Mouse (Mus musculus): ENCODE measurements at regions not wholly inside any gene's neighbourhood (a gene's known extent, or its start where the extent isn't known, plus 50 kb on each side); places are given as distances from the start of the nearest gene placed in this dataset.
A peak's percentile ranks its signal among the peaks of the same experiment; 100 is the strongest.
"Not testable (repeated sequence)": the region's sequence is repeated elsewhere in the genome, so short reads cannot be mapped to it uniquely, and the experiment has no call there.

DNA sequence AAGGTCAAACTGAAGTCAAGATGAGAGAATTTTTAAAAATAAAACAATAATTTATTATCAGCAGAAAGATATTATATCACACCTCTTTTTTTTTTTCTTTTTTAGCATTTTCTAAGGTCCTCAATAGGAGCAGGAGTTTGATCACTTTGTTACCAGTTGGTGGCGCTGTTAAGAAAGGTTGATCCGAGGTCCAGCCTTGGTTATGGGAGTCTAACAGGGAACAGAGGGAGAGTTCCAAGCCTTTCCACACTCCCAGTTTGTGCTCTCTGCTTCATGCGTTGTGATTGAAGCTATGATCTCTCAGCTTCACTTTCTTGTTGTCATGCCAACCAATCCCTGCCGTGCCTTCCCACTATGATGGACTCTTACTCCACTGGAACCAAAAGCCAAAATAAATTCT, 83.8 kb downstream of the Fam174a start:
- Histone ChIP-seq H3K4me1 (ENCODE audit: control insufficient read depth, insufficient read depth, low read length) (no peaks in the 10 kb centered on the region), H3K36me3 (ENCODE audit: control insufficient read depth, insufficient read depth, low read length) (no peaks in the 10 kb centered on the region), H3K27me3 (replicated peaks; ENCODE audit: control insufficient read depth, insufficient read depth, low read length) (no peaks in the 10 kb centered on the region), H3K9ac (ENCODE audit: low read depth, low read length) (no peak overlapping the region), H3K27ac (replicated peaks; ENCODE audit: low read depth, low read length) (no peak overlapping the region), H3K9me3 (ENCODE audit: control insufficient read depth, low read length) (no peaks in the 10 kb centered on the region), H3K4me2 (ENCODE audit: low read depth, low read length) (no peak overlapping the region), H3K4me3 (ENCODE audit: low read depth, low read length) (no peak overlapping the region)
- ATAC-seq (ENCODE audit: low read depth): no peak
- WGBS: 48% methylated on average over 4 of the region's 4 CpGs
- no peak for DNase-seq (ENCODE audit: low spot score)

DNA sequence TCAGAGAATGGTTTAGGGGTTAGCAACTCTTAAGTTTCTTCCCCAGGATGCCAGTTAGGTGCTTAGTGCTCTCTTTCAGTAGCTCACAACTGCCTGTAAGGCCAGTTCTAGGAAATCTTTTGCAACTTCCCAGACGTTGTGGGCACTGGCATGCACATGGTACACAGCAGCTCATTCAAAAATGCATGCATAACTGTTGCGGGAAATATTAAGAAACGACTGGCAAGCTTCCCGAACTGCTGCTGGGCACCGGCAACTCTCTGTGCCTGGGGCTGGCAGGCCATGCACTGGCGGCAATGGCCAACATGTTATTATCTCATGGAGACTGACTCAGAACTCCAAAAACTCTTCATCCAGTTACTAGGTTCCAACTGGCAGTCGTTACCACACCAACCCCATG, 86.3 kb downstream of the Fam174a start:
- Histone ChIP-seq H3K4me1 (ENCODE audit: control insufficient read depth, insufficient read depth, low read length) (no peaks in the 10 kb centered on the region), H3K9me3 (ENCODE audit: control insufficient read depth, low read length) (no peaks in the 10 kb centered on the region), H3K27me3 (replicated peaks; ENCODE audit: control insufficient read depth, insufficient read depth, low read length) (no peaks in the 10 kb centered on the region), H3K36me3 (ENCODE audit: control insufficient read depth, insufficient read depth, low read length) (no peaks in the 10 kb centered on the region), H3K4me2 (ENCODE audit: low read depth, low read length) (no peak overlapping the region), H3K9ac (ENCODE audit: low read depth, low read length) (no peak overlapping the region), H3K27ac (replicated peaks; ENCODE audit: low read depth, low read length) (no peak overlapping the region), H3K4me3 (ENCODE audit: low read depth, low read length) (no peak overlapping the region)
- DNase-seq (ENCODE audit: low spot score) (no peak), ATAC-seq (ENCODE audit: low read depth) (no peak)
- WGBS: 80% methylated on average over 7 of the region's 7 CpGs

DNA sequence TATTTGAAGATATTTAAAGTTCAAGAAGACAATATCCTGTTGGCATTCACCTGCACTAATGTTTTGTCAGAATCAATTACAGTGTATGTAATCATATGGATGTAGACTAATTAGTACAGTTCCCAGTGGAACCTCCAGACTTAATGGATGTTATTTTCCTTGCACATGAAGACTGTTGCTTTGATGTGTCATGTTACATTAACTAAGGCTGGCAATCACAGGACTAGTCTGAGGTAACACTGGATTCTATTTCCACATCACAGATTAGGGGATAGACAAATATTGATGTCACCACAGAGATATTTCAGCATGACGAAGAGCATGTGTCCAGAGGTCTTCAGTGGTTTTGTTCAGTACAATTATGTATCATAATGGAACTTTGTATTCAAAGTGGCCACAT, 108.8 kb downstream of the Fam174a start:
- H3K4me3 ChIP-seq (ENCODE audit: low read depth, low read length): no peak overlapping the region
- DNase-seq (ENCODE audit: low spot score) (peak; percentile 10), ATAC-seq (ENCODE audit: low read depth) (0 out of 2 replicates have a peak, but pooled peaks have one; percentile 37)
- H3K4me1 ChIP-seq (ENCODE audit: control insufficient read depth, insufficient read depth, low read length): no peaks in the 10 kb centered on the region
- WGBS: 31% methylated on average over 1 of the region's 1 CpGs
- no peaks in the 10 kb centered on the region for H3K36me3 ChIP-seq (ENCODE audit: control insufficient read depth, insufficient read depth, low read length)
- no peak overlapping the region for H3K4me2 ChIP-seq (ENCODE audit: low read depth, low read length)
- no peaks in the 10 kb centered on the region for H3K27me3 ChIP-seq (replicated peaks; ENCODE audit: control insufficient read depth, insufficient read depth, low read length)
- no peaks in the 10 kb centered on the region for H3K9me3 ChIP-seq (ENCODE audit: control insufficient read depth, low read length)
- no peak overlapping the region for H3K9ac ChIP-seq (ENCODE audit: low read depth, low read length)
- no peak overlapping the region for H3K27ac ChIP-seq (replicated peaks; ENCODE audit: low read depth, low read length)

DNA sequence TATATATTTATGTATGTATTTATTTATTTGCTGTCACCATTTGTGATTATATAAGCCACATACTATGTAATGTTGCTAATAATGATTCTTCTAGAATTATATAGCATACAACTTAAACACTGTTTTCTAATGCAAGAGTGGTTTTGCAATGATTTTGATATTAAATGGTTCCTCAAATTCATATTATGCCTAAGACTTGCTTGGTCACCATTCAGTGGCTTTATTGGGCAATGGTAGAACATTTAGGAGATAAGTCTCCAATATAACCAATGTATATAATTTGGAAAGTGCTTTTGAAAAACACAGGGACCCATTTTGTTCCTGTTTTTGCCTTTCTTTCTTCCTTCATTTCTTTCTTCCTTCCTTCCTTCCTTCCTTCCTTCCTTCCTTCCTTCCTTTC, 112.0 kb downstream of the Fam174a start:
- Histone ChIP-seq H3K9ac (ENCODE audit: low read depth, low read length) (no peak overlapping the region), H3K36me3 (ENCODE audit: control insufficient read depth, insufficient read depth, low read length) (no peaks in the 10 kb centered on the region), H3K9me3 (ENCODE audit: control insufficient read depth, low read length) (no peaks in the 10 kb centered on the region), H3K27ac (replicated peaks; ENCODE audit: low read depth, low read length) (no peak overlapping the region), H3K4me3 (ENCODE audit: low read depth, low read length) (no peak overlapping the region), H3K27me3 (replicated peaks; ENCODE audit: control insufficient read depth, insufficient read depth, low read length) (no peaks in the 10 kb centered on the region), H3K4me1 (ENCODE audit: control insufficient read depth, insufficient read depth, low read length) (no peaks in the 10 kb centered on the region), H3K4me2 (ENCODE audit: low read depth, low read length) (no peak overlapping the region)
- DNase-seq (ENCODE audit: low spot score) (no peak), ATAC-seq (ENCODE audit: low read depth) (no peak)

DNA sequence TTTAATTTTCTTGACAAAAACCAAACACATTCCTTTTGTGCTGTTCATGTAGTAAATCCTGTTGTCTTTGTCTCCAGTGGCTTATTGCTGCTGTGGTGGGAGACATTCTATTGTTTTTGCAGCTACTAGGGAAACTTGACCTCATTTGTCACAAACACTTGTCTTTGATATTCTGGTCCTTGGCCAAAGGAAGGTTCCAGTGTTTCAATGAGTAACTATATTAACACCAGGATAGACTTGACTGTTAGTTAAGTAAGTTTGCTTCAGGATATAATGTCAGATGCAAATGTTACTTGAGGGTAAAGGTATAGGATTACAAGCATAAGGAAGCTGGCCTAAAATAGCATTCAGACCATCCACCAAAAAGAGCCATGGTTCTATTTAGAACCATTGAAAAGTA, 123.7 kb downstream of the Fam174a start:
- Histone ChIP-seq H3K27ac (replicated peaks; ENCODE audit: low read depth, low read length) (no peak overlapping the region), H3K36me3 (ENCODE audit: control insufficient read depth, insufficient read depth, low read length) (no peaks in the 10 kb centered on the region), H3K4me2 (ENCODE audit: low read depth, low read length) (no peak overlapping the region), H3K9ac (ENCODE audit: low read depth, low read length) (no peak overlapping the region), H3K4me1 (ENCODE audit: control insufficient read depth, insufficient read depth, low read length) (no peaks in the 10 kb centered on the region), H3K27me3 (replicated peaks; ENCODE audit: control insufficient read depth, insufficient read depth, low read length) (no peaks in the 10 kb centered on the region), H3K9me3 (ENCODE audit: control insufficient read depth, low read length) (no peaks in the 10 kb centered on the region), H3K4me3 (ENCODE audit: low read depth, low read length) (no peak overlapping the region)
- no peak for ATAC-seq (ENCODE audit: low read depth)
- DNase-seq (ENCODE audit: low spot score): no peak

DNA sequence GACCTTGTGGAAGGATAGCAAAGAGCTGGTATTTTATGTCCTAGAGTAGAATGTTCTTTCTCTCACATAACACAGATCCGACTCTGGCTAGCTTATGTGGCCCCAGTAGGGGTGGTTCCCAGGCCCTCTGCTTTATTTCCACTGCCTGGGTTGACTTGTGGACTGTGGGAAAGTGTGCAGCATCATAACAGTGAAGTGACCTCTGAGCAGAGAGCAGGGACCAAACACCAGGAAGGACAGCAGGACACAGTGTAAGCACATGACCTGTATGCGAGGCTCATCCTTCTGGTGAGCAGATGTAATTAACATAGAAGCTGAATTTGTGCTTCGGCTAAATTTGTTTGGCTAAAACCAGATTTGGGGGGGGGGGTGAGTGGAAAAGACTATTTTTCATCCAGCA, 132.1 kb downstream of the Fam174a start:
- no peaks in the 10 kb centered on the region for H3K36me3 ChIP-seq (ENCODE audit: control insufficient read depth, insufficient read depth, low read length)
- H3K27me3 ChIP-seq (replicated peaks; ENCODE audit: control insufficient read depth, insufficient read depth, low read length): no peaks in the 10 kb centered on the region
- no peak overlapping the region for H3K9ac ChIP-seq (ENCODE audit: low read depth, low read length)
- H3K4me3 ChIP-seq (ENCODE audit: low read depth, low read length): no peak overlapping the region
- no peak overlapping the region for H3K27ac ChIP-seq (replicated peaks; ENCODE audit: low read depth, low read length)
- no peak overlapping the region for H3K4me2 ChIP-seq (ENCODE audit: low read depth, low read length)
- ATAC-seq (ENCODE audit: low read depth): no peak
- no peaks in the 10 kb centered on the region for H3K4me1 ChIP-seq (ENCODE audit: control insufficient read depth, insufficient read depth, low read length)
- no peak for DNase-seq (ENCODE audit: low spot score)
- 73% methylated on average over 3 of the region's 3 CpGs for WGBS
- no peaks in the 10 kb centered on the region for H3K9me3 ChIP-seq (ENCODE audit: control insufficient read depth, low read length)

DNA sequence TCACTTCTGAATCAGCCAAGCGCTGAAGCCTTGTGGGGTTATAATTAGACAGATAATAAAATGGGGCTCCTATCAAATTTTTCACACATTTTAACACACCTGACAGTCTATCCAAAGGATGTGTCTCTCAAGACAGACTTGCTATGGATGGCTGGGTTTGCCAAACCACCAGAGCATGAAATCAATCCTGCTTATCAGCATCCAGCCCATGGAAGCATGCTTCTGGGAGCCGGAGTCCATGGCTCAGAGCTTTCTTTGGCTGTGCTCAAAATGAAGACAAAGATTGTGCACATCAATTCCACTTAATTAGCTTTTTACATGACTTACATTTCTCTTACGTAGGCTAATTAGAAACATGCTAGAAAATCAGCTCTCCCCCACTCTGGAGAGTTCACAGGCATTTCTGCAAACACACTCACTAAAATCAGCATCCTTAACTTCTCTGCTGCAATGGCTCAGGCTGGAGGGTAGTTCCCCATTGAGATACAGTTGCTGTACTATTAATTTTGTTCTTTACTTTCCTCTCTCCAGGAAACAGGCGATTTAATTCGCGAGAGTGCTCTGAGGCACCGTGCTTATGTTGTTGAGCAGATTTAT, 135.6 kb downstream of the Fam174a start:
- DNase-seq (ENCODE audit: low spot score) (no peak), ATAC-seq (ENCODE audit: low read depth) (no peak)
- Histone ChIP-seq H3K4me2 (ENCODE audit: low read depth, low read length) (no peak overlapping the region), H3K27ac (replicated peaks; ENCODE audit: low read depth, low read length) (no peak overlapping the region), H3K36me3 (ENCODE audit: control insufficient read depth, insufficient read depth, low read length) (no peaks in the 10 kb centered on the region), H3K27me3 (replicated peaks; ENCODE audit: control insufficient read depth, insufficient read depth, low read length) (no peaks in the 10 kb centered on the region), H3K9me3 (ENCODE audit: control insufficient read depth, low read length) (no peaks in the 10 kb centered on the region), H3K4me3 (ENCODE audit: low read depth, low read length) (no peak overlapping the region), H3K4me1 (ENCODE audit: control insufficient read depth, insufficient read depth, low read length) (no peaks in the 10 kb centered on the region), H3K9ac (ENCODE audit: low read depth, low read length) (no peak overlapping the region)
- 67% methylated on average over 7 of the region's 7 CpGs for WGBS

DNA sequence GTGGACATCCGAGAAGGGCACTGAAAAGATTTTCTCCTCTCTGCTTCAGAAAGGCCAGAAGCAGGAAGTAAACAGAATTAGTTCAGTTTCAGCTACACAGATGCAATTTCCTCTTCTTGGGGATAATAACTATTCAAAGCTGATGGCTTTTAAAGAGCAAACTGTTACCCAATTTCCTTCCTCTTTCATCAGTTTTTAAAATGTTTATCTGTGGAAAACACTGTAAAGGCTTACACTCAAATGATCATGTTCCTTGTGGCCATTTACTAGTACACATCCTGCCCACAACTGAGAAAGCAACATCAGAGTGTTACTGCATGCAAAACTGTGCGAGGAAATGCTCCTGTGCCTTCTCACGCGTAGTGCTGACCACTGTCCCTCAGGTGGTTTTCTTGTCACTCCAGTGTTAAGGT, 137.5 kb downstream of the Fam174a start:
- Histone ChIP-seq H3K36me3 (ENCODE audit: control insufficient read depth, insufficient read depth, low read length) (no peaks in the 10 kb centered on the region), H3K4me3 (ENCODE audit: low read depth, low read length) (no peak overlapping the region), H3K27ac (replicated peaks; ENCODE audit: low read depth, low read length) (no peak overlapping the region), H3K4me2 (ENCODE audit: low read depth, low read length) (no peak overlapping the region), H3K9ac (ENCODE audit: low read depth, low read length) (no peak overlapping the region), H3K4me1 (ENCODE audit: control insufficient read depth, insufficient read depth, low read length) (no peaks in the 10 kb centered on the region), H3K27me3 (replicated peaks; ENCODE audit: control insufficient read depth, insufficient read depth, low read length) (no peaks in the 10 kb centered on the region), H3K9me3 (ENCODE audit: control insufficient read depth, low read length) (no peaks in the 10 kb centered on the region)
- ATAC-seq (ENCODE audit: low read depth) (no peak), DNase-seq (ENCODE audit: low spot score) (no peak)
- WGBS: 73% methylated on average over 4 of the region's 4 CpGs

DNA sequence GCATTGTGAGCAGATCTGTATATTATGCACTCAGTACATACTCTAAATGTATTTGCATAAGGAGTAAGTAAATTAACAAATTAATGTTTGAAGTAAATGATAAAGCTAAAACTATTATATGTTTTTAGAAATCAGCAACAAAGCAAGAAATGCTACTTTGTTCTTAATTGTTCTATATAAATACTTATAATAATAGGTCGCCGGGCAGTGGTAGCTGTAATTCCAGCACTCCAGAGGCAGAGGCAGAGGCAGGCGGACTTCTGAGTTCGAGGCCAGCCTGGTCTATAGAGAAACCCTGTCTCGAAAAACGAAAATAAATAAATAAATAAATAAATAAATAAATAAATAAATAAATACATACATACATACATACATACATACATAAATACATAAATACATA, 138.3 kb downstream of the Fam174a start:
- not testable (repeated sequence) for H3K36me3 ChIP-seq (ENCODE audit: control insufficient read depth, insufficient read depth, low read length); H3K27ac ChIP-seq (replicated peaks; ENCODE audit: low read depth, low read length); H3K27me3 ChIP-seq (replicated peaks; ENCODE audit: control insufficient read depth, insufficient read depth, low read length); H3K9me3 ChIP-seq (ENCODE audit: control insufficient read depth, low read length); H3K9ac ChIP-seq (ENCODE audit: low read depth, low read length); H3K4me2 ChIP-seq (ENCODE audit: low read depth, low read length); H3K4me1 ChIP-seq (ENCODE audit: control insufficient read depth, insufficient read depth, low read length); H3K4me3 ChIP-seq (ENCODE audit: low read depth, low read length)
- ATAC-seq (ENCODE audit: low read depth) (peak; percentile 79; the same call in 1 of the 2 replicates), DNase-seq (ENCODE audit: low spot score) (peak; percentile 76)
- 78% methylated on average over 6 of the region's 6 CpGs for WGBS
